Mouse (Mus musculus) forelimb bud, embryonic 11.5 days (tissue): Measurements from ENCODE around the gene Cacna1e.
A peak's percentile ranks its signal among the peaks of the same experiment; 100 is the strongest.

Experiments
- DNase-seq: peaks from one replicate; pipeline ENCODE4 v3.0.0-alpha.2; 2012; ENCODE audit warnings: low read depth, low spot score

Gene Cacna1e

GRCm38 (mm10) chr1:154622666-154623653, 261.3 kb downstream of the Cacna1e start:
- no peak for DNase-seq

GRCm38 (mm10) chr1:154617743-154618455, 266.4 kb downstream of the Cacna1e start:
- peak; percentile 21 for DNase-seq

DNA sequence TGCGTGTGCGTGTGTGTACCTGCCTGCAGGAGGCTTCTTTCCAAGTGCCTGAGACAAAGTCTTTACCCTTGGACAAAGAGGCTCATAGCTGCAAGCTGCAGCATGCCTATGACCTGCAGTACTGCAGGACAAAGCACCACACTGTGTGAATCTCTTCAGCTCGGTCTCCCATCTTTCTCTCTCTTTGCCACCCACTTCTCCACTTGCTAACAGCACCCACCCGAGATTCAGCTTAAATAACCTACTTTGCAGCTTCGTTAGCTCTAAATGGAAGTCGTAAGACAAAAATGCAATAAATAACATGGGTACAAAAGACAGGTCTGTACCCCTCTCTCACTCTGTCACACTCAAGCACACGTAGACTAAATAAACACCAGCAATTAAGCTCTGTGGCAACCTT, 268.5 kb downstream of the Cacna1e start:
- no peak for DNase-seq

- no peak for DNase-seq
These were observed 275.8 kb downstream of the Cacna1e start for GRCm38 (mm10) chr1:154608516-154608915.

- DNase-seq, result no peak
These were observed 276.9 kb downstream of the Cacna1e start for GRCm38 (mm10) chr1:154607406-154607805.

- no peak for DNase-seq
These were observed 278.7 kb downstream of the Cacna1e start for GRCm38 (mm10) chr1:154605601-154606000.

DNA sequence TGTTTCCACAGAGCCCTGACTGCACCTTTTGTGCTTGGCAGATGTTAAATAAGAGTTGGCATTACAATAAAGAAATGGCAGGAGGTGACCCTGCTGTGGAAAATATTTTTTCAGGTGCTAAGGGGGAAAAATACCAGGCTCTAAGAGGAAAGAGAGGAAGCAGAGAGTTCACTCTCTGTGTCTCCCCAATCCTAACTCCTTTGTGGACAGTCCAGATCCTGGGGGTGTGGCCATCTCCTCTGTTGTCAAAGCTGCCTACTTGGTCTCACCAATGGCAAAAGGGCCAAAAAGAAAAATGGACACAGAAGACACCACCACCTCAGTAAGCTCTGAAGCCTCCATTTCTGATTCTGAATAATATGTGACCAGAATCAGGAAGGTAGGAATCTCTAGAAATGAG, 280.5 kb downstream of the Cacna1e start:
- DNase-seq, result no peak

GRCm38 (mm10) chr1:154602531-154602930, 281.8 kb downstream of the Cacna1e start:
- DNase-seq, result no peak

GRCm38 (mm10) chr1:154582516-154582915, 301.8 kb downstream of the Cacna1e start:
- no peak for DNase-seq

- DNase-seq, result no peak
These were observed 304.4 kb downstream of the Cacna1e start for GRCm38 (mm10) chr1:154579929-154580328.

GRCm38 (mm10) chr1:154578748-154579147, 305.6 kb downstream of the Cacna1e start:
- no peak for DNase-seq

DNA sequence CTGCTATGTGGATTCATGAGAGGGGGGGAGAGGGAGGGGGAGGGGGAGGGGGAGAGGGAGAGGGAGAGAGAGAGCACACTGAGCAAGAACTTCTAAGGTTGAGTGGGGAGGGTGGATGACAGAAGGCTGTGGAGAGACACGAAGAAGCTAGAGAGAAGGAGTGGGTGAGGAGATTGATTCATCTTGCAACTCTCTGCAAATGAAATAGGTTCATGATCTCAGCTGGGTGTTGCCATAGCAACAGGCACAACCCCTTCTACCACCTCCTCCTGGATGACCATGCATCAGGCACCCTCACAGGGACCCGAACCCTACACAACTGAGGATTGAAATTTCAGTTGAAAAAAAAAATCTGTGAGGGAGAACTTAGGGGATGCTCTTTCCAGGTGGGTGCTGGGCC, 307.9 kb downstream of the Cacna1e start:
- DNase-seq, result no peak

- DNase-seq, result no peak
These were observed 318.3 kb downstream of the Cacna1e start for GRCm38 (mm10) chr1:154566026-154566425.

DNA sequence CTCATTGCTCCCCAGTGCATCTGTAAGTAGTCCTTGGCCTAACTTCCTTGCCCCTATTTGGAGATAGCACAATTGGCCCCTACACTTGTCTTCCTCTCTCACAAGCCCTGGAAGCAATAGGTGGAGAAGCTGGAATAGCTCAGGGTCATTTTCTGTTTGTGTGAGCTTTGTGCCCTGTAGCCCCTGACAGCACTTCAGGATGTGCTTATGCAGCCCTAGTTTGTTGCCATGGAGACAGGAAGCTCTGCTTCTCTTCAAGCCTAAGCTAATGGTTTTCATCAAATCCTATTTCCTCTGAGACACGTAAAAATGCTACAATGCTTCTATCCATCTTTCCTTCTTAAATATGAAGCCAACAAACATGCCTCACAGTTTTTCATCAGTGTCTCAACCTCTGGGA, 328.5 kb downstream of the Cacna1e start:
- peak; percentile 51 for DNase-seq

DNA sequence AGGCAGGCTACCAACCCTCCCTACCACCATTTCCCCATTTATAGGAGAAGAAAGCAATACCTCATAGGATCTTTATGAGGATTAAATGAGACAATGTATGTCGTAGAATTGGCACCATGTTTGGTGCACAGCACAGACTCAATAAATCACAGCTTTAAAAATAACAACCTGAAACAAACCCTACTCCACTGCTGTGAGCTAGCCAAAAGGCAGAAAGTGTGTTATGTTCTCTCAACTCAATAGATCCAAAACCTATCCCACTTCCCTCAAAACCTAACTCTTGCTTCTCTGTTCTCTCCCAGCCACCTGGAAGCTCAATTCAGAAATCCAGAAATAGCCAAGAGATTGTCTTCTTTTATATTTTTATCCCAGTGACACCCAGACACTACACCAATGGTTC, 331.2 kb downstream of the Cacna1e start:
- no peak for DNase-seq

DNA sequence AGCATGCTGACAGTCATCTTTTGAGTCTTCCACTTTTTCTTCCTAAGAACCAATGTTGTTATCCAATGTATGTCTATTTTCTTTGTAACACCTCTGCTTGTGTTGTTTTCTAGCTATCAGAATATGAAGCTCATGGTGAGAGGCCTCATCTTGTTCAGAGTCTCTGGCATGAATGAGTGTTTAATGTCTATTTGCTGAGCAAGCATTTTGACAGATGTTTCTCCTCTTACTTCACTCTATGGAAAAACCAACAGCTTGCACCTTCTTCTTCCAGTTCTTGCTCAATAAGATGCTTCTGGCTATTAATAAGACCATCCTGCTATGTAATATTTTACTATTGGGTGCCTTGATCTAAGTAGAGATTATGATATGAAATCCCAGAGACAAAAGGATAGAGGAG, 346.9 kb downstream of the Cacna1e start:
- no peak for DNase-seq

GRCm38 (mm10) chr1:154536763-154537162, 347.5 kb downstream of the Cacna1e start:
- no peak for DNase-seq

- no peak for DNase-seq
These were observed 351.0 kb downstream of the Cacna1e start for GRCm38 (mm10) chr1:154532987-154533940.

GRCm38 (mm10) chr1:154529666-154530065, 354.6 kb downstream of the Cacna1e start:
- DNase-seq, result no peak

- DNase-seq, result no peak
These were observed 355.5 kb downstream of the Cacna1e start for GRCm38 (mm10) chr1:154528803-154529202.

GRCm38 (mm10) chr1:154520715-154521114, 363.6 kb downstream of the Cacna1e start:
- DNase-seq, result no peak
